Mouse (Mus musculus): Measurements from ENCODE around the gene Eif3i. TPM values are rescaled to one million over a fixed set of nuclear protein-coding genes. Genes with fewer than 3 reads are reported as not detected.

Eif3i gene
- polyA plus RNA-seq, 1 experiment from 2014 or later, result 270 TPM

GRCm38 (mm10) chr4:129585773-129586172, 14.7 kb downstream of the Eif3i start:
- Histone ChIP-seq H3K9ac (no peak overlapping the region), H3K4me2 (replicated peaks) (peak overlapping the region; percentile 72), H3K4me3 (replicated peaks) (peak overlapping the region; percentile 50; the same call in 1 of the 2 replicates), H3K27me3 (no peaks in the 10 kb centered on the region), H3K9me3 (replicated peaks) (no peaks in the 10 kb centered on the region), H3K36me3 (peaks cover 6% of the 10 kb centered on the region), H3K4me1 (peaks cover 8% of the 10 kb centered on the region; the same call in 1 of the 2 replicates), H3K27ac (replicated peaks) (0 out of 2 replicates have a peak overlapping the region, but pooled peaks have one; percentile 58)
- WGBS, result 69% methylated on average over 9 of the region's 9 CpGs
- no peak for ATAC-seq (ENCODE audit: insufficient number of reproducible peaks, low FRiP score, low TSS enrichment, low read depth)

GRCm38 (mm10) chr4:129584884-129585608, 15.4 kb downstream of the Eif3i start:
- no peaks in the 10 kb centered on the region for H3K27me3 ChIP-seq
- peak overlapping the region; percentile 58; the same call in 1 of the 2 replicates for H3K27ac ChIP-seq (replicated peaks)
- peak overlapping the region; percentile 50 for H3K4me3 ChIP-seq (replicated peaks)
- no peaks in the 10 kb centered on the region for H3K9me3 ChIP-seq (replicated peaks)
- under 1% methylated on average over 36 of the region's 36 CpGs for WGBS
- peak; percentile 64 for ATAC-seq (ENCODE audit: insufficient number of reproducible peaks, low FRiP score, low TSS enrichment, low read depth)
- peak overlapping the region; percentile 72 for H3K4me2 ChIP-seq (replicated peaks)
- H3K9ac ChIP-seq, result peak overlapping the region; percentile 33
- peaks cover 8% of the 10 kb centered on the region; the same call in 1 of the 2 replicates for H3K4me1 ChIP-seq
- no peaks in the 10 kb centered on the region for H3K36me3 ChIP-seq

- Histone ChIP-seq H3K4me1 (peaks cover 8% of the 10 kb centered on the region; the same call in 1 of the 2 replicates), H3K36me3 (no peaks in the 10 kb centered on the region), H3K27ac (replicated peaks) (peak overlapping the region; percentile 58; the same call in 1 of the 2 replicates), H3K9me3 (replicated peaks) (no peaks in the 10 kb centered on the region), H3K4me2 (replicated peaks) (peak overlapping the region; percentile 72), H3K4me3 (replicated peaks) (peak overlapping the region; percentile 50), H3K9ac (no peak overlapping the region), H3K27me3 (no peaks in the 10 kb centered on the region)
- WGBS, result 71% methylated on average over 1 of the region's 1 CpGs
- ATAC-seq (ENCODE audit: insufficient number of reproducible peaks, low FRiP score, low TSS enrichment, low read depth), result no peak
These were observed 16.1 kb downstream of the Eif3i start for GRCm38 (mm10) chr4:129584370-129584769.

GRCm38 (mm10) chr4:129582251-129582650, 18.2 kb downstream of the Eif3i start:
- 73% methylated on average over 1 of the region's 1 CpGs for WGBS
- Histone ChIP-seq H3K27ac (replicated peaks) (no peak overlapping the region), H3K9ac (no peak overlapping the region), H3K9me3 (replicated peaks) (no peaks in the 10 kb centered on the region), H3K36me3 (no peaks in the 10 kb centered on the region), H3K4me2 (replicated peaks) (no peak overlapping the region), H3K4me3 (replicated peaks) (no peak overlapping the region), H3K27me3 (no peaks in the 10 kb centered on the region), H3K4me1 (peaks cover 8% of the 10 kb centered on the region; the same call in 1 of the 2 replicates)
- no peak for ATAC-seq (ENCODE audit: insufficient number of reproducible peaks, low FRiP score, low TSS enrichment, low read depth)

GRCm38 (mm10) chr4:129580347-129580746, 20.1 kb downstream of the Eif3i start:
- Histone ChIP-seq H3K4me2 (replicated peaks) (no peak overlapping the region), H3K27me3 (no peaks in the 10 kb centered on the region), H3K4me1 (peaks cover 8% of the 10 kb centered on the region; the same call in 1 of the 2 replicates), H3K36me3 (no peaks in the 10 kb centered on the region), H3K9ac (no peak overlapping the region), H3K27ac (replicated peaks) (no peak overlapping the region), H3K4me3 (replicated peaks) (no peak overlapping the region), H3K9me3 (replicated peaks) (no peaks in the 10 kb centered on the region)
- 54% methylated on average over 7 of the region's 7 CpGs for WGBS
- no peak for ATAC-seq (ENCODE audit: insufficient number of reproducible peaks, low FRiP score, low TSS enrichment, low read depth)

GRCm38 (mm10) chr4:129578466-129578865, 22.0 kb downstream of the Eif3i start, which contains the start of gene Fam167b:
Fam167b (minus strand) TSS chr4:129578549.
- H3K9me3 ChIP-seq (replicated peaks), result no peaks in the 10 kb centered on the region
- WGBS, result 86% methylated on average over 5 of the region's 5 CpGs
- H3K4me3 ChIP-seq (replicated peaks), result no peak within 1 kb of the TSS
- peak within 1 kb of the TSS; percentile 6; the same call in 1 of the 2 replicates for H3K4me2 ChIP-seq (replicated peaks)
- H3K9ac ChIP-seq, result no peak within 1 kb of the TSS
- H3K27ac ChIP-seq (replicated peaks), result 0 out of 2 replicates have a peak within 1 kb of the TSS, but pooled peaks have one; percentile 22
- H3K27me3 ChIP-seq, result no peaks in the 10 kb centered on the region
- H3K36me3 ChIP-seq, result no peaks in the 10 kb centered on the region
- H3K4me1 ChIP-seq, result no peaks in the 10 kb centered on the region
- no peak for ATAC-seq (ENCODE audit: insufficient number of reproducible peaks, low FRiP score, low TSS enrichment, low read depth)

GRCm38 (mm10) chr4:129577688-129578087, 22.8 kb downstream of the Eif3i start:
- no peak for ATAC-seq (ENCODE audit: insufficient number of reproducible peaks, low FRiP score, low TSS enrichment, low read depth)
- H3K4me3 ChIP-seq (replicated peaks), result no peak overlapping the region
- no peaks in the 10 kb centered on the region for H3K9me3 ChIP-seq (replicated peaks)
- H3K4me2 ChIP-seq (replicated peaks), result no peak overlapping the region
- 79% methylated on average over 7 of the region's 7 CpGs for WGBS
- H3K9ac ChIP-seq, result no peak overlapping the region
- H3K4me1 ChIP-seq, result no peaks in the 10 kb centered on the region
- H3K27ac ChIP-seq (replicated peaks), result no peak overlapping the region
- H3K27me3 ChIP-seq, result no peaks in the 10 kb centered on the region
- H3K36me3 ChIP-seq, result no peaks in the 10 kb centered on the region

GRCm38 (mm10) chr4:129576863-129577491, 23.5 kb downstream of the Eif3i start:
- H3K27ac ChIP-seq (replicated peaks), result no peak overlapping the region
- H3K9ac ChIP-seq, result no peak overlapping the region
- 28% methylated on average over 21 of the region's 21 CpGs for WGBS
- no peaks in the 10 kb centered on the region for H3K36me3 ChIP-seq
- no peak for ATAC-seq (ENCODE audit: insufficient number of reproducible peaks, low FRiP score, low TSS enrichment, low read depth)
- H3K4me1 ChIP-seq, result no peaks in the 10 kb centered on the region
- H3K4me3 ChIP-seq (replicated peaks), result no peak overlapping the region
- H3K4me2 ChIP-seq (replicated peaks), result peak overlapping the region; percentile 6; the same call in 1 of the 2 replicates
- no peaks in the 10 kb centered on the region for H3K27me3 ChIP-seq
- no peaks in the 10 kb centered on the region for H3K9me3 ChIP-seq (replicated peaks)

GRCm38 (mm10) chr4:129575171-129575844, 25.1 kb downstream of the Eif3i start:
- no peak for ATAC-seq (ENCODE audit: insufficient number of reproducible peaks, low FRiP score, low TSS enrichment, low read depth)
- no peaks in the 10 kb centered on the region for H3K36me3 ChIP-seq
- no peaks in the 10 kb centered on the region for H3K9me3 ChIP-seq (replicated peaks)
- no peak overlapping the region for H3K27ac ChIP-seq (replicated peaks)
- H3K9ac ChIP-seq, result no peak overlapping the region
- no peak overlapping the region for H3K4me3 ChIP-seq (replicated peaks)
- H3K27me3 ChIP-seq, result no peaks in the 10 kb centered on the region
- no peaks in the 10 kb centered on the region for H3K4me1 ChIP-seq
- 46% methylated on average over 7 of the region's 8 CpGs for WGBS
- H3K4me2 ChIP-seq (replicated peaks), result no peak overlapping the region

- H3K27ac ChIP-seq (replicated peaks), result no peak within 1 kb of the TSS
- no peak within 1 kb of the TSS for H3K4me2 ChIP-seq (replicated peaks)
- WGBS, result 84% methylated on average over 8 of the region's 8 CpGs
- no peaks in the 10 kb centered on the region for H3K9me3 ChIP-seq (replicated peaks)
- H3K4me1 ChIP-seq, result no peaks in the 10 kb centered on the region
- ATAC-seq (ENCODE audit: insufficient number of reproducible peaks, low FRiP score, low TSS enrichment, low read depth), result no peak
- H3K36me3 ChIP-seq, result no peaks in the 10 kb centered on the region
- no peak within 1 kb of the TSS for H3K9ac ChIP-seq
- H3K27me3 ChIP-seq, result no peaks in the 10 kb centered on the region
- H3K4me3 ChIP-seq (replicated peaks), result no peak within 1 kb of the TSS
These were observed 27.0 kb downstream of the Eif3i start, which contains the start of gene Lck for GRCm38 (mm10) chr4:129573430-129573829. Lck (minus strand) TSS chr4:129573641.

- WGBS, result 97% methylated on average over 4 of the region's 4 CpGs
- no peaks in the 10 kb centered on the region for H3K4me1 ChIP-seq
- H3K27ac ChIP-seq (replicated peaks), result no peak overlapping the region
- no peak for ATAC-seq (ENCODE audit: insufficient number of reproducible peaks, low FRiP score, low TSS enrichment, low read depth)
- no peaks in the 10 kb centered on the region for H3K36me3 ChIP-seq
- no peak overlapping the region for H3K9ac ChIP-seq
- no peaks in the 10 kb centered on the region for H3K27me3 ChIP-seq
- H3K4me3 ChIP-seq (replicated peaks), result no peak overlapping the region
- H3K9me3 ChIP-seq (replicated peaks), result no peaks in the 10 kb centered on the region
- H3K4me2 ChIP-seq (replicated peaks), result no peak overlapping the region
These were observed 27.4 kb downstream of the Eif3i start for GRCm38 (mm10) chr4:129573093-129573370.
